Mouse (Mus musculus): ENCODE measurements around the gene Dnajc11. TPM values are rescaled to one million over a fixed set of nuclear protein-coding genes. Genes with fewer than 3 reads are reported as not detected.

Gene Dnajc11
- total RNA-seq, 2 experiments from 2014 or later: 68.2 to 69.1 TPM

GRCm38 (mm10) chr4:152028456-152028855 lies 95.0 kb downstream of the Dnajc11 start:
- no peak for DNase-seq (ENCODE audit: low spot score in 2 of 2)
- Histone ChIP-seq H3K4me3 (peak overlapping the region; percentile 85), H3K27ac (no peak overlapping the region)
- TF ChIP-seq CTCF (conservative IDR thresholded peaks at IDR 0.05): no peak

DNA sequence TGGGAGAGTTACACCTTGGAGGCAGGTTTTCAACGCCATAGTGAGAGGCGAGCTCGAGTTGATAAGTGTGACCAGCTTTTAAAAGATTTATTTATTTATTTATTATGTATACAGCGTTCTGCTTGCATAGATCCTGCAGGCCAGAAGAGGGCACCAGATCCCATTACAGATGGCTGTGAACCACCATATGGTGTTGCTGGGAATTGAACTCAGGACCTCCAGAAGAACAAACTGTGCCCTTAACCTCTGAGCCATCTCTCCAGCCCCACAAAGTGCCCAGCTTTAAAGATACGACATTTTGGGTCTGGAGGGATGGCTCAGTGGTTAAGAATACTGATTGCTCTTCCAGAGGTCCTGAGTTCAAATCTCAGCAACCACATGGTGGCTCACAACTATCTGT lies 95.6 kb downstream of the Dnajc11 start:
- peak; percentile 70 for TF ChIP-seq CTCF (conservative IDR thresholded peaks at IDR 0.05)
- Histone ChIP-seq H3K27ac (no peak overlapping the region), H3K4me3 (no peak overlapping the region; the same call in 1 of the 2 replicates)
- no peak for DNase-seq (ENCODE audit: low spot score in 2 of 2)

- TF ChIP-seq CTCF (conservative IDR thresholded peaks at IDR 0.05): peak; percentile 54
- no peak for DNase-seq (ENCODE audit: low spot score in 2 of 2)
- Histone ChIP-seq H3K27ac (no peak overlapping the region), H3K4me3 (no peak overlapping the region; the same call in 1 of the 2 replicates)
These were observed 96.5 kb downstream of the Dnajc11 start for GRCm38 (mm10) chr4:152029997-152030396.

Other genes starting within 250 kb of the Dnajc11 start
- gene Camta1, start 71.8 kb upstream of the Dnajc11 start, total RNA-seq (2021): 100 to 1,000 TPM; 275 to 294 TPM
- gene Thap3, start 55.3 kb downstream of the Dnajc11 start, total RNA-seq (2021): 10 to 100 TPM; 26.8 to 29.7 TPM
- 10 to 100 TPM; 10.5 to 10.8 TPM for gene Phf13, start 62.6 kb downstream of the Dnajc11 start, total RNA-seq (2021)
- 10 to 100 TPM; 19.4 to 23.2 TPM for gene Klhl21, start 75.1 kb downstream of the Dnajc11 start, total RNA-seq (2021)
- 10 to 100 TPM; 12.7 to 16.9 TPM for gene Zbtb48, start 94.0 kb downstream of the Dnajc11 start, total RNA-seq (2021)
- gene Tas1r1, start 104.9 kb downstream of the Dnajc11 start, total RNA-seq (2021): under 1 TPM; 0.69 to 0.76 TPM
- gene Nol9, start 105.6 kb downstream of the Dnajc11 start, total RNA-seq (2021): 10 to 100 TPM; 19.9 to 21.0 TPM
- 100 to 1,000 TPM; 163 to 164 TPM for gene Plekhg5, start 138.8 kb downstream of the Dnajc11 start, total RNA-seq (2021)
- 10 to 100 TPM; 22.7 to 48.4 TPM for gene Tnfrsf25, start 182.2 kb downstream of the Dnajc11 start, total RNA-seq (2021)
- 1 to 10 TPM; 1.2 to 1.9 TPM for gene Espn, start 218.7 kb downstream of the Dnajc11 start, total RNA-seq (2021)
- not detected for gene Hes2, start 225.2 kb downstream of the Dnajc11 start, total RNA-seq (2021)
- gene Acot7, start 244.4 kb downstream of the Dnajc11 start, total RNA-seq (2021): 100 to 1,000 TPM; 306 to 335 TPM